Comparison of ENCODE assay signal across 19 mouse cellular contexts in the genomic region with DNA sequence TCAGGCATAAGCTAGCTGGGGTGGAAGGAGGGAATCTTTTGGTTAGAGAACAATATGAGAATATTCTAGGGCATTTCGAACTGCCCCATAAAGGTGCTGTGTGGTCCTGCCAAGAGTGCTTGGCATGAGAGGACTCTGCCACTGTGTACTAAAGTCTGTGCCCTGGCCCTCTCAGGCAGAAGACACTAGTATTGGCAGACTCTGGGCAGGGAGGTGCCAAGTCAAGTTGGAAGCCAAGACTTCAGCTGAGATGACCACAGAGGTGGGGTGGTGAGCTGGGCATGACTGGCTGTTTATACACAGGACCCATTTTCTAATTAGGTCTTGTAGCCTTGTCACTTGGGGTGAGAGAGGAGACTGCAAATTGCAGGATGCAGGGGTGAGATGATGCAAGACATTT.
DNase-seq lines count a peak whose midpoint lies in the region; ATAC-seq lines count a peak whose summit lies in the region.
"Had no signal": no experiment of that assay in that cellular context is flagged by ENCODE, and none has a peak within 500 bp of the region (broad histone marks: within the 10 kb centered on the region; RNA-seq: fewer than 3 reads in every experiment).

No protein-coding gene starts in this region.

- H3K27ac ChIP-seq in heart, embryonic 12.5 days (ENCODE audit: poor library complexity, severe bottlenecking) = no peak overlapping the region
- no peak overlapping the region for H3K27ac ChIP-seq in forebrain, embryonic 16.5 days (ENCODE audit: low read length)
- H3K27ac ChIP-seq: heart, embryonic 15.5 days; limb, embryonic 12.5 days; neural tube, embryonic 12.5 days; stomach, postnatal 0 days had no signal

- H3K4me3 ChIP-seq in heart, embryonic 12.5 days = no peak overlapping the region
- H3K4me3 ChIP-seq in forebrain, embryonic 16.5 days (replicated peaks; ENCODE audit: low read length) = no peak overlapping the region
- H3K4me3 ChIP-seq: heart, embryonic 15.5 days; limb, embryonic 12.5 days; neural tube, embryonic 12.5 days had no signal

- no peak for ATAC-seq in heart, embryonic 12.5 days (ENCODE audit: insufficient number of reproducible peaks, low FRiP score)
- no peak for ATAC-seq in forebrain, embryonic 16.5 days
- ATAC-seq: forebrain, postnatal 0 days; midbrain, embryonic 16.5 days had no signal

- H3K4me1 ChIP-seq in heart, embryonic 12.5 days (replicated peaks) = no peaks in the 10 kb centered on the region
- no peaks in the 10 kb centered on the region for H3K4me1 ChIP-seq in forebrain, embryonic 16.5 days (replicated peaks; ENCODE audit: control insufficient read depth, insufficient read depth, low read length)
- H3K4me1 ChIP-seq: heart, embryonic 15.5 days; limb, embryonic 12.5 days; neural tube, embryonic 12.5 days had no signal

- H3K27me3 ChIP-seq in heart, embryonic 12.5 days (replicated peaks) = no peaks in the 10 kb centered on the region
- no peaks in the 10 kb centered on the region for H3K27me3 ChIP-seq in forebrain, embryonic 16.5 days (replicated peaks; ENCODE audit: control insufficient read depth, insufficient read depth, low read length)
- H3K27me3 ChIP-seq: heart, embryonic 15.5 days; limb, embryonic 12.5 days; neural tube, embryonic 12.5 days had no signal

- H3K9ac ChIP-seq in heart, embryonic 12.5 days = no peak overlapping the region
- H3K9ac ChIP-seq in forebrain, embryonic 16.5 days (replicated peaks; ENCODE audit: low read depth, low read length) = no peak overlapping the region
- H3K9ac ChIP-seq: forebrain, postnatal 0 days; heart, embryonic 15.5 days; limb, embryonic 12.5 days; lung, embryonic 14.5 days; neural tube, embryonic 12.5 days had no signal

- no peak overlapping the region for H3K4me2 ChIP-seq in heart, embryonic 12.5 days
- H3K4me2 ChIP-seq in forebrain, embryonic 16.5 days (ENCODE audit: low read length) = no peak overlapping the region
- H3K4me2 ChIP-seq: heart, embryonic 15.5 days; limb, embryonic 12.5 days; lung, embryonic 14.5 days; neural tube, embryonic 12.5 days had no signal

- H3K9me3 ChIP-seq in heart, embryonic 12.5 days (replicated peaks) = no peaks in the 10 kb centered on the region
- H3K9me3 ChIP-seq in forebrain, embryonic 16.5 days (ENCODE audit: control insufficient read depth, low read length) = no peaks in the 10 kb centered on the region
- H3K9me3 ChIP-seq: heart, embryonic 15.5 days; limb, embryonic 12.5 days; neural tube, embryonic 12.5 days had no signal

- peak; percentile 93 for DNase-seq in heart, adult 11 months
- peak; percentile 86 for DNase-seq in kidney, adult 9 months
- DNase-seq in kidney, postnatal 14 days = no peak
- peak; percentile 66 for DNase-seq in brain, adult 2 months (ENCODE audit: low read depth, low spot score)
- DNase-seq in cerebellum, postnatal 14 days = peak; percentile 88 to 96
- no peak for DNase-seq in gastrocnemius, postnatal 14 days
- DNase-seq: embryo, embryonic 11 days; forebrain, postnatal 0 days; gastrocnemius, postnatal 10 days; lung, embryonic 14.5 days; retina, postnatal 1 day; thymus, postnatal 36 days had no signal

- WGBS in heart, embryonic 12.5 days = 76% methylated on average over 1 of the region's 1 CpGs
- 79% methylated on average over 1 of the region's 1 CpGs for WGBS in forebrain, embryonic 16.5 days

- intact Hi-C loops in gastrocnemius, postnatal 14 days (cut with DNase I; ENCODE audit: low total_unique reads) = no loop called here

- no peaks in the 10 kb centered on the region for H3K36me3 ChIP-seq in heart, embryonic 12.5 days
- no peaks in the 10 kb centered on the region for H3K36me3 ChIP-seq in forebrain, embryonic 16.5 days (ENCODE audit: control insufficient read depth, insufficient read depth)
- H3K36me3 ChIP-seq: heart, embryonic 15.5 days; limb, embryonic 12.5 days; neural tube, embryonic 12.5 days had no signal

Comparison
In these comparisons a context has a peak if more than half of its experiments do, and no peak if none do; other contexts are left out.
1. DNase-seq: peak in heart, adult 11 months (single experiment), kidney, adult 9 months (single experiment), brain, adult 2 months (single experiment) and cerebellum, postnatal 14 days (2 of 2); none in kidney, postnatal 14 days (single experiment) and gastrocnemius, postnatal 14 days (single experiment).